Mouse (Mus musculus) limb, embryonic 11.5 days (tissue): Measurements from ENCODE around the gene Elk4. TPM values are rescaled to one million over a fixed set of nuclear protein-coding genes. Genes with fewer than 3 reads are reported as not detected.

Source experiments
- ATAC-seq: fragments of 200-750 bp; cut with Nextera tagmentation; 2 replicates; pipeline ENCODE4 v1.8.0; 2017; ENCODE audit warnings: low read depth; ENCODE audit not compliant: insufficient number of reproducible peaks, low FRiP score, low TSS enrichment
- DNase-seq: peaks from one replicate; pipeline ENCODE4 v3.0.0-alpha.2; 2015; ENCODE audit warnings: low spot score
- H3K27ac ChIP-seq: fragments of 300-500 bp; sonication (generic); replicated peaks from 2 replicates; pipeline ENCODE4 v1.5.1; 2014; ENCODE audit warnings: low read depth, mild to moderate bottlenecking, low read length
- H3K27me3 ChIP-seq: fragments of 300-500 bp; sonication (generic); 2 replicates; pipeline ENCODE4 v1.6.1; 2014; ENCODE audit warnings: mild to moderate bottlenecking, low read length, mixed read lengths; ENCODE audit not compliant: control insufficient read depth, insufficient read depth
- H3K36me3 ChIP-seq: fragments of 300-500 bp; sonication (generic); 2 replicates; pipeline ENCODE4 v1.6.1; 2014; ENCODE audit warnings: mild to moderate bottlenecking, low read length, moderate library complexity, mixed read lengths; ENCODE audit not compliant: control insufficient read depth, insufficient read depth
- H3K4me1 ChIP-seq: fragments of 300-500 bp; sonication (generic); 2 replicates; pipeline ENCODE4 v1.6.1; 2014; ENCODE audit warnings: low read length, mixed read lengths; ENCODE audit not compliant: control insufficient read depth, insufficient read depth
- H3K4me2 ChIP-seq: fragments of 300-500 bp; sonication (generic); 2 replicates; pipeline ENCODE4 v1.6.1; 2014; ENCODE audit warnings: low read depth, mild to moderate bottlenecking, moderate library complexity; ENCODE audit not compliant: severe bottlenecking
- H3K4me3 ChIP-seq: fragments of 300-500 bp; sonication (generic); 2 replicates; pipeline ENCODE4 v1.5.1; 2014; ENCODE audit warnings: low read depth, low read length
- H3K9ac ChIP-seq: fragments of 300-500 bp; sonication (generic); 2 replicates; pipeline ENCODE4 v1.6.1; 2014; ENCODE audit warnings: mild to moderate bottlenecking, low read length
- H3K9me3 ChIP-seq: fragments of 300-500 bp; sonication (generic); 2 replicates; pipeline ENCODE4 v1.6.1; 2016; ENCODE audit warnings: low read length; ENCODE audit not compliant: control insufficient read depth
- WGBS: fragments of 180-500 bp; shearing (Covaris S2); extraction: QIAGEN DNeasy Blood & Tissue Kit; methylation state at CpG from one replicate; pipeline ENCODE4 v1.1.7; 2014; 5-methylcytosine and 5-hydroxymethylcytosine counted together
- polyA plus RNA-seq: library from polyadenylated mRNA; unstranded; fragments of >200 nt; fragmentation: Nextera tagmentation; extraction: Ambion mirVana; gene quantifications from 2 replicates; pipeline ENCODE4 v1.2.1, GENCODE M21; 2014

The Elk4 gene
- polyA plus RNA-seq, 1 experiment from 2014 or later: 17.1 TPM

GRCm38 (mm10) chr1:131976886-131977285 is 30.5 kb upstream of the Elk4 start:
- 81% methylated on average over 5 of the region's 5 CpGs for WGBS
- Histone ChIP-seq H3K36me3 (no peaks in the 10 kb centered on the region), H3K4me2 (no peak overlapping the region), H3K9me3 (no peaks in the 10 kb centered on the region), H3K4me1 (peaks cover 14% of the 10 kb centered on the region), H3K27ac (no peak overlapping the region), H3K4me3 (no peak overlapping the region), H3K9ac (no peak overlapping the region), H3K27me3 (no peaks in the 10 kb centered on the region)
- DNase-seq (no peak), ATAC-seq (no peak)

DNA sequence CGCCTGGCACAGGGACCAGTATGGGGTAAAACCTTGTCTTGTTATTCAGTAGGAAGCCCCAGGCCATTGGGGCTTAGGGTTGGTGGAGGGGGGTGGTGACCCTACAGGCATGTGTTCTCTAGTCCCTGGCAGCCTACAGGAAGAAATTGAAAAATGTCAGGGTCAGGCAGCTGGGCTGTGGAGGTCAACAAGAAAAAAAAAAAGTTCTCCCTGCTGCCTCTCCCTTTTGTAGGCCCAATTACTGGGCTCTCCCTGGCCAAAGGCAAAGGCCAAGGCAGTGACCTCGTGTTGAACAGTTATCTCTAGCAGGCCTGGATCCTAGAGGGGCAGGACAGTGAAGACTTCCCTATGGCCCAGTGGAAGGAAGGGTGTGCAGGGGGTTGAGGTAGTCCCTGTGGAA is 26.9 kb upstream of the Elk4 start:
- Histone ChIP-seq H3K27ac (no peak overlapping the region), H3K9me3 (no peaks in the 10 kb centered on the region), H3K4me1 (no peaks in the 10 kb centered on the region), H3K36me3 (no peaks in the 10 kb centered on the region), H3K4me2 (no peak overlapping the region), H3K4me3 (no peak overlapping the region), H3K9ac (no peak overlapping the region), H3K27me3 (no peaks in the 10 kb centered on the region)
- WGBS: 35% methylated on average over 2 of the region's 2 CpGs
- DNase-seq (no peak), ATAC-seq (no peak)

- H3K9me3 ChIP-seq: no peaks in the 10 kb centered on the region
- no peaks in the 10 kb centered on the region for H3K36me3 ChIP-seq
- no peak overlapping the region for H3K4me3 ChIP-seq
- no peaks in the 10 kb centered on the region for H3K27me3 ChIP-seq
- 53% methylated on average over 12 of the region's 12 CpGs for WGBS
- H3K4me1 ChIP-seq: no peaks in the 10 kb centered on the region
- no peak overlapping the region for H3K4me2 ChIP-seq
- DNase-seq: peak; percentile 88
- ATAC-seq: peak; percentile 40
- no peak overlapping the region for H3K27ac ChIP-seq
- no peak overlapping the region for H3K9ac ChIP-seq
Measured at GRCm38 (mm10) chr1:131981378-131982013, 25.9 kb upstream of the Elk4 start.

DNA sequence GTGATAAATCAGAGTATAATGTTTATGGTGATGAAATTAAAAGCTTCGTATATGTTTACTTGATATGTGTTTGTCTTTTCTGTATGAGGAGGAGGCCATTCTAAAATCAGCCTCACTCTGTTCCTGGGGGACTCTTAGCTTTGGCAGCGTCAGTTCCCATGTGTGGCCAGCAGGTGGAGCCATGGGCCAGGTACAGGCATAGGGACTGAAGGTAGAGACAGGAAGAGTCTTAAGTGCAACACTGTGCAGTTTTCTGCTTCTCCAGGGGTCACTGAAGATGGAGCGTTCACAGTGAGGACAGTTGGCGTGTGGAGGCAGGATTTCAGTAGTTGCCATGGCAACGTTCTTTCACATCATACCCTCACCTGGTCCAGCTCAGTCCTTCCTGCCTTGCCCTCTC is 24.5 kb upstream of the Elk4 start:
- Histone ChIP-seq H3K4me2 (no peak overlapping the region), H3K9ac (no peak overlapping the region), H3K27me3 (no peaks in the 10 kb centered on the region), H3K9me3 (no peaks in the 10 kb centered on the region), H3K36me3 (no peaks in the 10 kb centered on the region), H3K27ac (no peak overlapping the region), H3K4me1 (no peaks in the 10 kb centered on the region), H3K4me3 (no peak overlapping the region)
- ATAC-seq (no peak), DNase-seq (peak; percentile 87)
- 11% methylated on average over 5 of the region's 5 CpGs for WGBS

DNA sequence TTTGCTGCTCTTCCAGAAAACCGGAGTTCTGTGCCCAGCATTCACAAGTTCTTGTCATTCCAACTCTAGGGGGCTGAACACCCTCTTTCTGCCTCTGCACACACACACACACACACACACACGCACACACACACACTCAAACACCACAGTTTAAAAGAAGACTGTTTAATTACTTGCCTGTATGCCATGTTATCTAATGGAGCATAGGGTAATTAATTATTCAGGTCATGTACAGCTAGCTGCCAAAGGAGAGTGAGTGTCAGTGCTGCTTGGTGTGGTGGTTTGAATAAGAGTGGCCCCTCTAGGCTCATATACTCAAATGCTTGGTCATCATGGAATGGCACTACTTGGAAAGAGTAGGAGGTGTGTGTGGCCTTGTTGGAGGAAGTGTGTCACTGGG is 23.6 kb upstream of the Elk4 start:
- 85% methylated on average over 2 of the region's 2 CpGs for WGBS
- no peak overlapping the region for H3K9ac ChIP-seq
- H3K4me2 ChIP-seq: no peak overlapping the region
- no peaks in the 10 kb centered on the region for H3K9me3 ChIP-seq
- no peak overlapping the region for H3K4me3 ChIP-seq
- H3K36me3 ChIP-seq: no peaks in the 10 kb centered on the region
- no peaks in the 10 kb centered on the region for H3K27me3 ChIP-seq
- H3K27ac ChIP-seq: no peak overlapping the region
- ATAC-seq: no peak
- H3K4me1 ChIP-seq: no peaks in the 10 kb centered on the region
- no peak for DNase-seq

- Histone ChIP-seq H3K9ac (no peak overlapping the region), H3K4me3 (no peak overlapping the region), H3K27ac (no peak overlapping the region), H3K9me3 (no peaks in the 10 kb centered on the region), H3K4me1 (no peaks in the 10 kb centered on the region), H3K36me3 (no peaks in the 10 kb centered on the region), H3K27me3 (no peaks in the 10 kb centered on the region), H3K4me2 (no peak overlapping the region)
- no peak for DNase-seq
- no peak for ATAC-seq
- 81% methylated on average over 15 of the region's 15 CpGs for WGBS
Measured at GRCm38 (mm10) chr1:131987432-131987831, 20.0 kb upstream of the Elk4 start.

GRCm38 (mm10) chr1:131989476-131989875 is 17.9 kb upstream of the Elk4 start:
- Histone ChIP-seq H3K4me2 (no peak overlapping the region), H3K4me1 (no peaks in the 10 kb centered on the region), H3K36me3 (no peaks in the 10 kb centered on the region), H3K27me3 (no peaks in the 10 kb centered on the region), H3K4me3 (no peak overlapping the region), H3K9me3 (no peaks in the 10 kb centered on the region), H3K27ac (no peak overlapping the region), H3K9ac (no peak overlapping the region)
- no peak for ATAC-seq
- 87% methylated on average over 4 of the region's 4 CpGs for WGBS
- DNase-seq: no peak

DNA sequence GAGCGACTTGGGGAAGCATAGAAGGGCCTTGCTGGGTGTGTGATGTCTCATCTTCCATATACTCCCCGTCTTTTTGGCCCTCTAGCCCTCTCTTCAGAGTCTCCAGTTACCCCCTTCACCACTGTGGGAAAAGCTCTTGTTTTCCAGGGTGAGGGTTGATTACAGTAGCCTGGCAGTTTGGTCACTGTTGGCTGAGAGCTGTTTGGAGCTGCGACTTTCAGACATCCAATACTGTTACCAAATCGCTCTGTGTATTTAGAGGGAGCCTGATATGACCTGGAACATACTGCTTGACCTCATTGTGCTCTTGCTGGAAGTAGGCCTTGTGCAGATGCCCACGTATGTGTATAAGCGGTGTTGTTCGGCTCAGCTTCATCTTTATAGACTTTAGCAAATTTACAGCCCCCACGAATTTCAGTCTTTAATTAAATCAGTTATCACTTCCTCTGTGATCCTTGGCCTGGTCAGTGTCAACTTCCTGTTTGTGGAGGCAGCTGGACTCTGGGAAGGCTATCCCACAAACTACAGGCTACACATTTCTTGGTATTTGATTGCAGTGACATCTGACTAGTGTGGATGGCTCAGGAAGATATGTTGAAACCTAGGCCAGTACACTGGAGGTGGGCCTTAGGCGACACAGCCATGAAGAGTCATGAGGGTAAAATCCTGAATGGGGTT is 17.2 kb upstream of the Elk4 start:
- no peaks in the 10 kb centered on the region for H3K4me1 ChIP-seq
- H3K27me3 ChIP-seq: no peaks in the 10 kb centered on the region
- no peak overlapping the region for H3K27ac ChIP-seq
- H3K36me3 ChIP-seq: no peaks in the 10 kb centered on the region
- DNase-seq (no peak), ATAC-seq (no peak)
- no peak overlapping the region for H3K4me2 ChIP-seq
- H3K9me3 ChIP-seq: no peaks in the 10 kb centered on the region
- H3K4me3 ChIP-seq: no peak overlapping the region
- H3K9ac ChIP-seq: no peak overlapping the region
- WGBS: 89% methylated on average over 9 of the region's 9 CpGs
